Mouse (Mus musculus): ENCODE measurements around the gene Plekhg5.

- TF ChIP-seq CTCF (IDR thresholded peaks at IDR 0.05; ENCODE audit: low read depth): no peak
- TF ChIP-seq EP300 (IDR thresholded peaks at IDR 0.05; ENCODE audit: low read depth): no peak
Measured at GRCm38 (mm10) chr4:152041924-152042641, 30.2 kb upstream of the Plekhg5 start.

Data from heart, postnatal 0 days (tissue).